Mouse (Mus musculus) duodenum, adult 2 months (tissue): ENCODE measurements around the gene Sgca. TPM values are rescaled to one million over a fixed set of nuclear protein-coding genes. Genes with fewer than 3 reads are reported as not detected.

Experiments
- polyA plus RNA-seq: library from polyadenylated mRNA; depleted of rRNA; stranded (reverse); fragments of >200 nt; gene quantifications from 2 replicates; pipeline ENCODE4 v1.2.3, GENCODE M21; 2012; ENCODE audit warnings: low replicate concordance; rRNA removed

Sgca gene
- polyA plus RNA-seq = 1.7 and 4.3 TPM in 2 replicates

GRCm38 (mm10) chr11:94976199-94976598, at the start of gene Sgca:
Gene Sgca, minus strand, starts transcription at chr11:94976327.

DNA sequence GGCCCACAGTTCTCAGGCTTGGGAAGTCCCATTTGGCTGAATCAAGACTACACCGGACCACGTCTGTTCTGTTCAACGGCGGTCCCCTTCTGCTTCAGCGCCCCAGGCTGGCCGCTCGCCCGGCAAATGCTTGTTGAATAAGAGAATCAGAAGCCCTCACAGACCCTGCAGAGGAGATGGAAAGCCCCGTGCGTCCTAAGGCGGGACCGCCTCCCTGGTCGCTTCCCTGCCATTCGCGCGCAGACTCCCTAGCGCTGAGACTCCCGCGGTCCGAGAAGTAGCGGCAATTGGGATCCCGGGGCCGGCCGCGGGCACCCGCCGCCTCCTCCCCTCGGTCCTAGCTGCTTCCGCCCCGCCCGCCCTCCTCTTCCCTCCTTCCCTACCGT, 33.5 kb upstream of the Sgca start, which contains the start of gene Samd14:
Gene Samd14, plus strand, starts transcription at position 251 of the 386 bp plus-strand sequence.

DNA sequence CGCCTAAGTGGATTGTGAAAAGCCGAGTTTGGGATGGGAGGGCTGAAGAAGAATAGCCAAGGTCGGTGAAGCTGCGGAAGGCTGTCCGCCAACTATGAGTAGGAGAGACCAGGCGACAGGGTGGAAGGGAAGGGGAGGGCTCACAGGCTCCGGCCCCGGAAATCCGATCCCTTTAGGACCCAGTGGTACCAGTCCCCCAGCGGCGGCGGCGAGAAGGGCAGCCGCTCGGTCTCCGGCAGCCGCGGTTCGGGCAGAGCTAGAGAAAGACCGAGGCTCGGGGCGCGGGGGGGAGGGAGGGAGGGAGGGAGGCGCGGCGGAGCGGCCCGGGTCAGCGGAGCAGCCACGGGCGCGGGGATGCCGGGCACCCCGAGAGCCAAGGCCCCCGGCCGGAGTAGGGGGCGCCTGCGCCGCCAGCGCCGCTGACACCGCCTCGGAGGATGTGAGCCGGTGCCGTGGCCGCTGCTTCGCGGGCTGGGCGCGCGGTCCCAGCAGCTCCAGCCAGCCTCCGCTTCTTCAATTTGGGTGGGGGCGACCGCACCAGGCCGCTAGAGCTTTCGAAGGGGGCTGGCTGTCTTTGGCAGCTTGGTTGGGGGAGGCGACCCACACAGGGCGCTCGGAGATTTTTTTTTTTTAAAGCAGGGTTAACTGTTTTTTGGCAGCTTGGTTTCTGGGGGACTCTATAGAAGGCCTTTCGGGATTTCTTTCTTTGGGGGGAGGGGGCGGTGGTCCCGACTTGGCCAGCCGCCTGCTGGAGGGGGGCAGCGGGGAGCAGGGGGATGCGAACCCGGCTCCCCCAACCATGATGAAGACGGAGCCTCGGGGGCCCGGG, 14.8 kb upstream of the Sgca start, which contains the start of gene Ppp1r9b:
Gene Ppp1r9b, plus strand, starts transcription at position 287 of the 829 bp plus-strand sequence.

GRCm38 (mm10) chr11:94967419-94967818, 8.7 kb downstream of the Sgca start, which contains the start of gene Hils1:
Gene Hils1, plus strand, starts transcription at chr11:94967593.

DNA sequence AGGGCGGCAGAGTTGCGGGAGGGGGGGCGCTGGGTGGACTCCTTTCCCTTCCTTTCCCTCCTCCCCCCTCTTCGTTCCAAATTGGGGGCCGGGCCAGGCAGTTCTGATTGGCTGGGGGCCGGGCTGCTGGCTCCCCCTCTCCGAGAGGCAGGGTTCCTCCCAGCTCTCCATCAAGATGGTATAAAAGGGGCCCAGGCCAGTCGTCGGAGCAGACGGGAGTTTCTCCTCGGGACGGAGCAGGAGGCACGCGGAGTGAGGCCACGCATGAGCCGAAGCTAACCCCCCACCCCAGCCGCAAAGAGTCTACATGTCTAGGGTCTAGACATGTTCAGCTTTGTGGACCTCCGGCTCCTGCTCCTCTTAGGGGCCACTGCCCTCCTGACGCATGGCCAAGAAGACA, 40.1 kb downstream of the Sgca start, which contains the start of gene Col1a1:
Gene Col1a1, plus strand, starts transcription at position 180 of the 400 bp plus-strand sequence.

Other genes starting within 250 kb of the Sgca start
- gene Cdc34b, start 234.5 kb downstream of the Sgca start, polyA plus RNA-seq = 0.09 TPM in 1 of 2 replicates, not detected in the other
- 0.24 TPM in 1 of 2 replicates, not detected in the other for gene Tmem92, start 193.6 kb downstream of the Sgca start, polyA plus RNA-seq
- gene Col1a1, start 40.1 kb downstream of the Sgca start, polyA plus RNA-seq = 29.4 and 31.3 TPM in 2 replicates
- gene Hils1, start 8.7 kb downstream of the Sgca start, polyA plus RNA-seq = not detected in 2 replicates
- gene Ppp1r9b, start 14.7 kb upstream of the Sgca start, polyA plus RNA-seq = 18.7 and 35.2 TPM in 2 replicates
- 6.2 and 10.3 TPM in 2 replicates for gene Samd14, start 33.6 kb upstream of the Sgca start, polyA plus RNA-seq
- 100 and 190 TPM in 2 replicates for gene Pdk2, start 65.0 kb upstream of the Sgca start, polyA plus RNA-seq
- gene Itga3, start 100.5 kb upstream of the Sgca start, polyA plus RNA-seq = 87.6 and 115 TPM in 2 replicates
- 0.07 and 0.18 TPM in 2 replicates for gene Dlx3, start 143.8 kb upstream of the Sgca start, polyA plus RNA-seq
- gene Dlx4, start 169.9 kb upstream of the Sgca start, polyA plus RNA-seq = not detected in 2 replicates